Mouse (Mus musculus): ENCODE measurements around the gene Myog.

Gene Myog

GRCm38 (mm10) chr1:134283108-134283507 is 6.7 kb upstream of the Myog start:
- no peak for DNase-seq (ENCODE audit: low spot score in 2 of 2)

GRCm38 (mm10) chr1:134285458-134286120 is 4.2 kb upstream of the Myog start:
- DNase-seq (ENCODE audit: low spot score in 2 of 2) = no peak

GRCm38 (mm10) chr1:134288239-134288638 is 1.6 kb upstream of the Myog start:
- DNase-seq (ENCODE audit: low spot score in 2 of 2) = no peak

GRCm38 (mm10) chr1:134290300-134290699 is 511 bp downstream of the Myog start:
- DNase-seq (ENCODE audit: low spot score in 2 of 2) = no peak

- no peak for DNase-seq (ENCODE audit: low spot score in 2 of 2)
Observed at GRCm38 (mm10) chr1:134290909-134291308, 1.1 kb downstream of the Myog start.

GRCm38 (mm10) chr1:134291555-134291954 is 1.8 kb downstream of the Myog start:
- no peak for DNase-seq (ENCODE audit: low spot score in 2 of 2)

- no peak for DNase-seq (ENCODE audit: low spot score in 2 of 2)
Observed at GRCm38 (mm10) chr1:134292073-134292472, 2.3 kb downstream of the Myog start.

GRCm38 (mm10) chr1:134292601-134293000 is 2.8 kb downstream of the Myog start:
- no peak for DNase-seq (ENCODE audit: low spot score in 2 of 2)

- DNase-seq (ENCODE audit: low spot score in 2 of 2) = no peak
Observed at GRCm38 (mm10) chr1:134293276-134293675, 3.5 kb downstream of the Myog start.

GRCm38 (mm10) chr1:134293738-134294604 is 4.2 kb downstream of the Myog start:
- DNase-seq (ENCODE audit: low spot score in 2 of 2) = no peak

- peak in 1 of 2 experiments; percentile 21 for DNase-seq (ENCODE audit: low spot score in 2 of 2)
Observed at GRCm38 (mm10) chr1:134297265-134297664, 7.5 kb downstream of the Myog start.

- no peak for DNase-seq (ENCODE audit: low spot score in 2 of 2)
Observed at GRCm38 (mm10) chr1:134298636-134299411, 9.0 kb downstream of the Myog start.

- DNase-seq (ENCODE audit: low spot score in 2 of 2) = peak in 1 of 2 experiments; percentile 36
Observed at GRCm38 (mm10) chr1:134302568-134303238, 12.9 kb downstream of the Myog start.

- peak in 1 of 2 experiments; percentile 23 for DNase-seq (ENCODE audit: low spot score in 2 of 2)
Observed at GRCm38 (mm10) chr1:134304940-134305339, 15.2 kb downstream of the Myog start.

GRCm38 (mm10) chr1:134307409-134307808 is 17.6 kb downstream of the Myog start:
- no peak for DNase-seq (ENCODE audit: low spot score in 2 of 2)

GRCm38 (mm10) chr1:134310291-134310690 is 20.5 kb downstream of the Myog start:
- DNase-seq (ENCODE audit: low spot score in 2 of 2) = no peak

- DNase-seq (ENCODE audit: low spot score in 2 of 2) = no peak
Observed at GRCm38 (mm10) chr1:134310729-134311128, 20.9 kb downstream of the Myog start.

GRCm38 (mm10) chr1:134311760-134312159 is 22.0 kb downstream of the Myog start:
- no peak for DNase-seq (ENCODE audit: low spot score in 2 of 2)

- no peak for DNase-seq (ENCODE audit: low spot score in 2 of 2)
Observed at GRCm38 (mm10) chr1:134315181-134315580, 25.4 kb downstream of the Myog start.

- no peak for DNase-seq (ENCODE audit: low spot score in 2 of 2)
Observed at GRCm38 (mm10) chr1:134316361-134316760, 26.6 kb downstream of the Myog start.

GRCm38 (mm10) chr1:134318261-134318660 is 28.5 kb downstream of the Myog start:
- DNase-seq (ENCODE audit: low spot score in 2 of 2) = no peak
